Mouse (Mus musculus) layer of hippocampus, postnatal 14 days (tissue): ENCODE measurements around the gene Erfe. TPM values are rescaled to one million over a fixed set of nuclear protein-coding genes. Genes with fewer than 3 reads are reported as not detected.

Experiments
- DNase-seq, 2 experiments: peaks; one replicate each; pipeline ENCODE4 v3.0.0; 2021 to 2022; ENCODE audit warnings: low spot score in 2 of 2, mixed read lengths in 1 of 2
- total RNA-seq, 2 experiments: library from RNA; stranded (reverse); gene quantifications; 2 replicates each; pipeline ENCODE4 v1.2.3; 2021

Gene Erfe
- total RNA-seq, 2 experiments from 2014 or later: 0.12 TPM; not detected in 1

- no peak for DNase-seq
Observed at GRCm38 (mm10) chr1:91370055-91370454, 3.8 kb downstream of the Erfe start.

- no peak for DNase-seq
Observed at GRCm38 (mm10) chr1:91373414-91373835, 7.2 kb downstream of the Erfe start.

- DNase-seq: peak; percentile 71 to 76
Observed at GRCm38 (mm10) chr1:91380453-91381090, 14.3 kb downstream of the Erfe start.

GRCm38 (mm10) chr1:91381091-91381471 is 14.9 kb downstream of the Erfe start:
- no peak for DNase-seq

- DNase-seq: no peak
Observed at GRCm38 (mm10) chr1:91390369-91390768, 24.1 kb downstream of the Erfe start.

- DNase-seq: no peak
Observed at GRCm38 (mm10) chr1:91397927-91398259, 31.7 kb downstream of the Erfe start.

- peak; percentile 70 to 77 for DNase-seq
Observed at GRCm38 (mm10) chr1:91398260-91399062, 32.2 kb downstream of the Erfe start, which contains the start of gene Ilkap. Gene Ilkap, minus strand, starts transcription at chr1:91398815.

GRCm38 (mm10) chr1:91404976-91405375 is 38.7 kb downstream of the Erfe start:
- no peak for DNase-seq

GRCm38 (mm10) chr1:91405406-91406169 is 39.4 kb downstream of the Erfe start:
- no peak for DNase-seq

- DNase-seq: no peak
Observed at GRCm38 (mm10) chr1:91407819-91408218, 41.6 kb downstream of the Erfe start.

GRCm38 (mm10) chr1:91411631-91412285 is 45.5 kb downstream of the Erfe start:
- no peak for DNase-seq

GRCm38 (mm10) chr1:91412286-91413029 is 46.2 kb downstream of the Erfe start:
- DNase-seq: peak in 1 of 2 experiments; percentile 15

- DNase-seq: peak; percentile 88 to 96
Observed at GRCm38 (mm10) chr1:91413030-91413506, 46.8 kb downstream of the Erfe start.

- no peak for DNase-seq
Observed at GRCm38 (mm10) chr1:91413536-91413897, 47.3 kb downstream of the Erfe start.

- peak; percentile 80 for DNase-seq
Observed at GRCm38 (mm10) chr1:91413898-91414594, 47.8 kb downstream of the Erfe start, which contains the start of gene Hes6. Gene Hes6, minus strand, starts transcription at chr1:91414038.

- DNase-seq: no peak
Observed at GRCm38 (mm10) chr1:91414903-91415302, 48.7 kb downstream of the Erfe start.

GRCm38 (mm10) chr1:91415311-91415710 is 49.1 kb downstream of the Erfe start:
- no peak for DNase-seq

- DNase-seq: no peak
Observed at GRCm38 (mm10) chr1:91417991-91418390, 51.8 kb downstream of the Erfe start.

GRCm38 (mm10) chr1:91419862-91420600 is 53.8 kb downstream of the Erfe start:
- DNase-seq: no peak
